ENCODE assay signal across 9 mouse cellular contexts in the genomic region with DNA sequence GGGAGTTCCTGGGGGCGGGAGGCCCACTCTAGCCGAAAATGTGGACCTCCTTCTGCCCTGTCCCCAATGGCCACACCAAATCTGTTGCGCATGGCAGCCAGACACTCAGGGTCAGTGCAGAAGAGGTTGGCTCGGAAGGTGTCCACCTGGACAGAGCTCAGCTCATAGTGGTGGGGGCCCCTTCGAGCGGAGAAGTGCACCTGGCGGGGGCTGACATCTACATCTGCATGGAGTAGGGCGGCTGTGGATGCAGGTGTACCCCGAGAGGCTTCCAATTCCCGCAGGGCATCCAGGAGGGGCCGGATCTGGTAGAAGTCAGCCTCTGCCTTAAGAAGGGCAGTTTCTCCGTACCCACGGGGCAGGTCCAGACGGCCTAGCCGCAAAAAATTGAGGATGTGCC. TPM values are rescaled to one million over a fixed set of nuclear protein-coding genes. Genes with fewer than 3 reads are reported as not detected.
DNase-seq lines count a peak whose midpoint lies in the region; ATAC-seq and TF ChIP-seq lines count a peak whose summit lies in the region.
"Had no signal": no experiment of that assay in that cellular context is flagged by ENCODE, and none has a peak within 500 bp of the region (broad histone marks: within the 10 kb centered on the region; RNA-seq: fewer than 3 reads in every experiment).

No protein-coding gene starts in this region.

- no peak overlapping the region for H3K27ac ChIP-seq in lung, embryonic 14.5 days (ENCODE audit: low read depth)
- no peak overlapping the region for H3K27ac ChIP-seq in forebrain, embryonic 12.5 days
- H3K27ac ChIP-seq in limb, embryonic 10.5 days: peak overlapping the region; percentile 87; the same call in 1 of the 2 replicates
- no peak overlapping the region for H3K27ac ChIP-seq in neural tube, embryonic 14.5 days (ENCODE audit: low read depth, low read length)

- no peak for DNase-seq in lung, embryonic 14.5 days
- DNase-seq in lung, postnatal 10 days: no peak
- no peak for DNase-seq in limb, embryonic 10.5 days (ENCODE audit: low spot score)
- DNase-seq in c-Kit-positive CD71-positive TER-119-positive erythroid progenitor cells, embryonic 14.5 days (ENCODE audit: low spot score): no peak
- DNase-seq in left cerebral cortex, postnatal 4 days: no peak
- DNase-seq in gastrocnemius, postnatal 14 days: no peak
- DNase-seq: thymus, adult 18-20 months had no signal

- H3K36me3 ChIP-seq in lung, embryonic 14.5 days (ENCODE audit: insufficient read depth): no peaks in the 10 kb centered on the region
- no peaks in the 10 kb centered on the region for H3K36me3 ChIP-seq in forebrain, embryonic 12.5 days (replicated peaks)
- H3K36me3 ChIP-seq in limb, embryonic 10.5 days: no peaks in the 10 kb centered on the region
- H3K36me3 ChIP-seq in neural tube, embryonic 14.5 days (ENCODE audit: control insufficient read depth, insufficient read depth, low read length): no peaks in the 10 kb centered on the region

- no peaks in the 10 kb centered on the region for H3K9me3 ChIP-seq in lung, embryonic 14.5 days (ENCODE audit: low read depth, low read length)
- H3K9me3 ChIP-seq in forebrain, embryonic 12.5 days: no peaks in the 10 kb centered on the region
- no peaks in the 10 kb centered on the region for H3K9me3 ChIP-seq in limb, embryonic 10.5 days (replicated peaks)
- H3K9me3 ChIP-seq in neural tube, embryonic 14.5 days (ENCODE audit: control insufficient read depth, low read length): no peaks in the 10 kb centered on the region

- 47% methylated on average over 15 of the region's 15 CpGs for WGBS in lung, embryonic 14.5 days
- 60% methylated on average over 15 of the region's 15 CpGs for WGBS in forebrain, embryonic 12.5 days
- WGBS in limb, embryonic 10.5 days: 55% methylated on average over 15 of the region's 15 CpGs
- 50% methylated on average over 15 of the region's 15 CpGs for WGBS in neural tube, embryonic 14.5 days

- H3K4me2 ChIP-seq in lung, embryonic 14.5 days: peak overlapping the region; percentile 84
- H3K4me2 ChIP-seq in forebrain, embryonic 12.5 days: peak overlapping the region; percentile 69
- H3K4me2 ChIP-seq in neural tube, embryonic 14.5 days (ENCODE audit: low read depth, low read length): peak overlapping the region; percentile 72

- peaks cover 25% of the 10 kb centered on the region for H3K4me1 ChIP-seq in lung, embryonic 14.5 days (ENCODE audit: insufficient read depth)
- peaks cover 36% of the 10 kb centered on the region for H3K4me1 ChIP-seq in forebrain, embryonic 12.5 days
- H3K4me1 ChIP-seq in limb, embryonic 10.5 days: peaks cover 55% of the 10 kb centered on the region
- peaks cover 8% of the 10 kb centered on the region; the same call in 1 of the 2 replicates for H3K4me1 ChIP-seq in neural tube, embryonic 14.5 days (ENCODE audit: control insufficient read depth, insufficient read depth, low read length)

- intact Hi-C loops in left cerebral cortex, postnatal 4 days (cut with DNase I): no loop called here
- intact Hi-C loops in gastrocnemius, postnatal 14 days (cut with DNase I; ENCODE audit: low total_unique reads): loop anchor here (5.0 kb wide), 1 partner anchor 67 kb away; no protein-coding TSS in a partner anchor

- H3K9ac ChIP-seq in lung, embryonic 14.5 days: peak overlapping the region; percentile 41
- no peak overlapping the region for H3K9ac ChIP-seq in forebrain, embryonic 12.5 days
- no peak overlapping the region for H3K9ac ChIP-seq in neural tube, embryonic 14.5 days (replicated peaks; ENCODE audit: low read depth, low read length)

- peak overlapping the region; percentile 51 for H3K4me3 ChIP-seq in lung, embryonic 14.5 days (ENCODE audit: low read depth, low read length)
- peak overlapping the region; percentile 8 for H3K4me3 ChIP-seq in forebrain, embryonic 12.5 days (replicated peaks)
- H3K4me3 ChIP-seq in limb, embryonic 10.5 days: peak overlapping the region; percentile 58
- H3K4me3 ChIP-seq in neural tube, embryonic 14.5 days (ENCODE audit: low read depth, low read length): peak overlapping the region; percentile 38; the same call in 1 of the 2 replicates

- no peak for TF ChIP-seq CTCF in lung, embryonic 14.5 days (IDR thresholded peaks at IDR 0.05; ENCODE audit: low read depth)

- no peaks in the 10 kb centered on the region for H3K27me3 ChIP-seq in lung, embryonic 14.5 days (ENCODE audit: insufficient read depth, low read length)
- peaks cover 31% of the 10 kb centered on the region for H3K27me3 ChIP-seq in forebrain, embryonic 12.5 days
- H3K27me3 ChIP-seq in limb, embryonic 10.5 days (ENCODE audit: low read depth, poor library complexity, severe bottlenecking): no peaks in the 10 kb centered on the region
- no peaks in the 10 kb centered on the region for H3K27me3 ChIP-seq in neural tube, embryonic 14.5 days (ENCODE audit: control insufficient read depth, insufficient read depth, low read length)

- no peak for ATAC-seq in lung, embryonic 14.5 days (ENCODE audit: insufficient read depth)
- no peak for ATAC-seq in forebrain, embryonic 12.5 days (ENCODE audit: low FRiP score)
- ATAC-seq in neural tube, embryonic 14.5 days (ENCODE audit: low read depth): no peak

RNA-seq across cellular contexts. Expression of gene Kctd11, which starts 1.5 kb away (rescaled TPM):
- 6.2 and 7.5 TPM in 2 replicates for polyA plus RNA-seq in lung, embryonic 14.5 days (2014; fragmentation: Nextera tagmentation; extraction: Ambion mirVana)
- polyA plus RNA-seq in forebrain, embryonic 12.5 days (2016; fragmentation: Nextera tagmentation; extraction: Ambion mirVana): 1.7 and 2.5 TPM in 2 replicates
- 6.1 and 6.4 TPM in 2 replicates for polyA plus RNA-seq in limb, embryonic 10.5 days (2016; fragmentation: Nextera tagmentation; extraction: Ambion mirVana)
- 0.80 and 2.0 TPM in 2 replicates for polyA plus RNA-seq in neural tube, embryonic 14.5 days (2014; fragmentation: Nextera tagmentation; extraction: Ambion mirVana)
- 1 to 10 TPM in 1 of 2 experiments, under 1 TPM in 1; 0.38 to 1.0 TPM for total RNA-seq in left cerebral cortex, postnatal 4 days (2021)
- 1 to 10 TPM; 2.0 TPM for total RNA-seq in gastrocnemius, postnatal 14 days (2021)

RNA-seq across cellular contexts. Expression of gene Tmem95, which starts 1.9 kb away (rescaled TPM):
- not detected in 2 replicates for polyA plus RNA-seq in lung, embryonic 14.5 days (2014; fragmentation: Nextera tagmentation; extraction: Ambion mirVana)
- polyA plus RNA-seq in forebrain, embryonic 12.5 days (2016; fragmentation: Nextera tagmentation; extraction: Ambion mirVana): not detected in 2 replicates
- not detected in 2 replicates for polyA plus RNA-seq in limb, embryonic 10.5 days (2016; fragmentation: Nextera tagmentation; extraction: Ambion mirVana)
- not detected in 2 replicates for polyA plus RNA-seq in neural tube, embryonic 14.5 days (2014; fragmentation: Nextera tagmentation; extraction: Ambion mirVana)
- not detected for total RNA-seq in left cerebral cortex, postnatal 4 days (2021)
- total RNA-seq in gastrocnemius, postnatal 14 days (2021): not detected

RNA-seq across cellular contexts. Expression of gene Acap1, which starts 15.6 kb away (rescaled TPM):
- 0.38 and 0.83 TPM in 2 replicates for polyA plus RNA-seq in lung, embryonic 14.5 days (2014; fragmentation: Nextera tagmentation; extraction: Ambion mirVana)
- polyA plus RNA-seq in forebrain, embryonic 12.5 days (2016; fragmentation: Nextera tagmentation; extraction: Ambion mirVana): 0.47 and 0.83 TPM in 2 replicates
- 0.93 and 1.7 TPM in 2 replicates for polyA plus RNA-seq in limb, embryonic 10.5 days (2016; fragmentation: Nextera tagmentation; extraction: Ambion mirVana)
- polyA plus RNA-seq in neural tube, embryonic 14.5 days (2014; fragmentation: Nextera tagmentation; extraction: Ambion mirVana): 0.17 and 0.33 TPM in 2 replicates
- under 1 TPM; 0.50 to 0.72 TPM for total RNA-seq in left cerebral cortex, postnatal 4 days (2021)
- total RNA-seq in gastrocnemius, postnatal 14 days (2021): under 1 TPM; 0.33 to 0.55 TPM

RNA-seq across cellular contexts. Expression of gene 2810408A11Rik, which starts 21.1 kb away (rescaled TPM):
- polyA plus RNA-seq in lung, embryonic 14.5 days (2014; fragmentation: Nextera tagmentation; extraction: Ambion mirVana): 11.3 and 14.1 TPM in 2 replicates
- polyA plus RNA-seq in forebrain, embryonic 12.5 days (2016; fragmentation: Nextera tagmentation; extraction: Ambion mirVana): 22.4 TPM in 2 replicates
- 20.2 and 25.8 TPM in 2 replicates for polyA plus RNA-seq in limb, embryonic 10.5 days (2016; fragmentation: Nextera tagmentation; extraction: Ambion mirVana)
- polyA plus RNA-seq in neural tube, embryonic 14.5 days (2014; fragmentation: Nextera tagmentation; extraction: Ambion mirVana): 7.1 and 7.8 TPM in 2 replicates
- 10 to 100 TPM in 1 of 2 experiments, 1 to 10 TPM in 1; 8.3 to 10.7 TPM for total RNA-seq in left cerebral cortex, postnatal 4 days (2021)
- total RNA-seq in gastrocnemius, postnatal 14 days (2021): under 1 TPM; 0.62 to 0.84 TPM

RNA-seq across cellular contexts. Expression of gene Neurl4, which starts 21.2 kb away (rescaled TPM):
- 12.5 and 13.1 TPM in 2 replicates for polyA plus RNA-seq in lung, embryonic 14.5 days (2014; fragmentation: Nextera tagmentation; extraction: Ambion mirVana)
- polyA plus RNA-seq in forebrain, embryonic 12.5 days (2016; fragmentation: Nextera tagmentation; extraction: Ambion mirVana): 18.9 and 19.3 TPM in 2 replicates
- polyA plus RNA-seq in limb, embryonic 10.5 days (2016; fragmentation: Nextera tagmentation; extraction: Ambion mirVana): 12.6 and 13.3 TPM in 2 replicates
- 26.2 and 27.8 TPM in 2 replicates for polyA plus RNA-seq in neural tube, embryonic 14.5 days (2014; fragmentation: Nextera tagmentation; extraction: Ambion mirVana)
- 100 to 1,000 TPM; 157 to 165 TPM for total RNA-seq in left cerebral cortex, postnatal 4 days (2021)
- 10 to 100 TPM; 27.2 to 29.1 TPM for total RNA-seq in gastrocnemius, postnatal 14 days (2021)

Comparison
In these comparisons a context has a peak if more than half of its experiments do, and no peak if none do; other contexts are left out.
1. H3K4me3 ChIP-seq: peak in every context shown above with its lines; median percentile 58 in limb, embryonic 10.5 days; 51 in lung, embryonic 14.5 days; 38 in neural tube, embryonic 14.5 days; 8 in forebrain, embryonic 12.5 days.